Mouse (Mus musculus) small intestine, adult 2 months (tissue): ENCODE results near the gene Tgfbrap1.

Experiments
- CTCF ChIP-seq: fragments of 200-500 bp; IDR thresholded peaks from 2 replicates; pipeline ENCODE4 v1.5.1; 2012; ENCODE audit warnings: low read depth, mild to moderate bottlenecking, control low read depth, inconsistent platforms, low read length, moderate library complexity, mixed read lengths; ENCODE audit not compliant: insufficient replicate concordance, insufficient read length; ENCODE audit errors: extremely low read depth
- POLR2A ChIP-seq: fragments of 200-500 bp; IDR thresholded peaks from 2 replicates; pipeline ENCODE4 v1.6.1; 2012; ENCODE audit warnings: low read depth, mild to moderate bottlenecking, control low read depth, inconsistent platforms, low read length, moderate library complexity

- peak; percentile 92; the same call in 1 of the 2 replicates for TF ChIP-seq CTCF
- no peak for TF ChIP-seq POLR2A
Measured at GRCm38 (mm10) chr1:43110556-43110955, 12.1 kb upstream of the Tgfbrap1 start.
